Mouse (Mus musculus) MEL (cell line): ENCODE data around the gene Atpaf1. TPM values are rescaled to one million over a fixed set of nuclear protein-coding genes. Genes with fewer than 3 reads are reported as not detected.

Source experiments
- DNase-seq: peaks from one replicate; pipeline ENCODE4 v3.0.0; 2011; ENCODE audit warnings: low read depth, low spot score
- H3K27ac ChIP-seq: 2 replicates; pipeline ENCODE4 v1.5.1; 2012; ENCODE audit warnings: low read depth, mild to moderate bottlenecking, control low read depth, low read length, moderate library complexity; ENCODE audit not compliant: control insufficient read depth
- H3K27me3 ChIP-seq, 2 experiments: fragments of 150-350 bp in 1 of 2; sonication (generic) in 1 of 2; 2 replicates each; pipeline ENCODE4 v1.6.1; 2012; ENCODE audit warnings: low read length in 2 of 2, mild to moderate bottlenecking in 2 of 2, improper control_type of control experiment in 1 of 2, moderate library complexity in 1 of 2; ENCODE audit not compliant: insufficient read depth in 2 of 2, control insufficient read depth in 1 of 2
- H3K36me3 ChIP-seq, 2 experiments: 2 replicates each; pipeline ENCODE4 v1.6.1; 2012 to 2014; ENCODE audit warnings: low read length in 2 of 2, improper control_type of control experiment in 1 of 2, inconsistent platforms in 1 of 2, mild to moderate bottlenecking in 1 of 2; ENCODE audit not compliant: insufficient read depth in 2 of 2, control insufficient read depth in 1 of 2
- H3K4me1 ChIP-seq, 2 experiments: fragments of 150-350 bp in 1 of 2; sonication (generic) in 1 of 2; 2 replicates each; pipeline ENCODE4 v1.6.1; 2012; ENCODE audit warnings: low read length in 2 of 2, improper control_type of control experiment in 1 of 2, mild to moderate bottlenecking in 1 of 2; ENCODE audit not compliant: insufficient read depth in 2 of 2, control insufficient read depth in 1 of 2
- H3K4me3 ChIP-seq, 2 experiments: fragments of 150-350 bp in 1 of 2; sonication (generic) in 1 of 2; 2 replicates each; pipeline ENCODE4 v1.5.1; 2012; ENCODE audit warnings: low read depth in 2 of 2, low read length in 2 of 2, mild to moderate bottlenecking in 2 of 2, moderate library complexity in 2 of 2, control low read depth in 1 of 2, improper control_type of control experiment in 1 of 2; ENCODE audit not compliant: control insufficient read depth in 1 of 2, insufficient read depth in 1 of 2
- H3K79me2 ChIP-seq: 2 replicates; pipeline ENCODE4 v1.6.1; 2012; ENCODE audit warnings: mild to moderate bottlenecking, low read length, moderate library complexity; ENCODE audit not compliant: control insufficient read depth, poor library complexity, insufficient read depth
- H3K9ac ChIP-seq: 2 replicates; pipeline ENCODE4 v1.6.1; 2012; ENCODE audit warnings: low read depth, mild to moderate bottlenecking, control low read depth, low read length, moderate library complexity; ENCODE audit not compliant: control insufficient read depth, poor library complexity, severe bottlenecking
- H3K9me3 ChIP-seq: fragments of 150-350 bp; sonication (generic); replicated peaks from 2 replicates; pipeline ENCODE4 v1.6.1; 2012; ENCODE audit warnings: mild to moderate bottlenecking, low read length, improper control_type of control experiment, moderate library complexity; ENCODE audit not compliant: insufficient read depth
- BHLHE40 ChIP-seq: IDR thresholded peaks from 2 replicates; pipeline ENCODE4 v1.6.1; 2012; ENCODE audit warnings: low read depth, mild to moderate bottlenecking, inconsistent platforms, low read length, improper control_type of control experiment, borderline replicate concordance
- CHD1 ChIP-seq: IDR thresholded peaks from 2 replicates; pipeline ENCODE4 v1.6.1; 2012; ENCODE audit warnings: low read depth, mild to moderate bottlenecking, inconsistent platforms, low read length, improper control_type of control experiment
- CHD2 ChIP-seq: IDR thresholded peaks from 2 replicates; pipeline ENCODE4 v1.6.1; 2011; ENCODE audit warnings: low read length, improper control_type of control experiment
- CTCF ChIP-seq, 3 experiments: IDR thresholded peaks in 2 of 3; conservative IDR thresholded peaks in 1 of 3; 2 replicates each; pipeline ENCODE4 v1.5.1; 2011 to 2012; ENCODE audit warnings: low read length in 3 of 3, low read depth in 2 of 3, mild to moderate bottlenecking in 2 of 3, improper control_type of control experiment in 1 of 3, inconsistent platforms in 1 of 3, mixed read lengths in 1 of 3, moderate library complexity in 1 of 3; ENCODE audit not compliant: control insufficient read depth in 1 of 3, insufficient read depth in 1 of 3, poor library complexity in 1 of 3, severe bottlenecking in 1 of 3
- E2F4 ChIP-seq: IDR thresholded peaks from 2 replicates; pipeline ENCODE4 v1.6.1; 2011; ENCODE audit warnings: low read depth, low read length, improper control_type of control experiment, borderline replicate concordance
- ETS1 ChIP-seq: IDR thresholded peaks from 2 replicates; pipeline ENCODE4 v1.6.1; 2012; ENCODE audit warnings: low read depth, mild to moderate bottlenecking, inconsistent platforms, low read length, improper control_type of control experiment, moderate library complexity
- GABPA ChIP-seq: IDR thresholded peaks from 2 replicates; pipeline ENCODE4 v1.6.1; 2012; ENCODE audit warnings: low read depth, mild to moderate bottlenecking, inconsistent platforms, low read length, improper control_type of control experiment, moderate library complexity
- GATA1 ChIP-seq: IDR thresholded peaks from 2 replicates; pipeline ENCODE4 v1.6.1; 2011; ENCODE audit warnings: low read depth, low read length, improper control_type of control experiment
- JUND ChIP-seq: IDR thresholded peaks from 2 replicates; pipeline ENCODE4 v1.6.1; 2011; ENCODE audit warnings: low read depth, mild to moderate bottlenecking, improper control_type of control experiment, low read length
- KAT2A ChIP-seq: conservative IDR thresholded peaks from 2 replicates; pipeline ENCODE4 v1.6.1; 2012; ENCODE audit warnings: low read depth, low read length, improper control_type of control experiment, inconsistent platforms
- MAX ChIP-seq: IDR thresholded peaks from 2 replicates; pipeline ENCODE4 v1.6.1; 2011; ENCODE audit warnings: low read length, improper control_type of control experiment
- MAZ ChIP-seq: IDR thresholded peaks from 2 replicates; pipeline ENCODE4 v1.6.1; 2012; ENCODE audit warnings: low read depth, mild to moderate bottlenecking, inconsistent platforms, low read length, improper control_type of control experiment
- MEF2A ChIP-seq: IDR thresholded peaks from 2 replicates; pipeline ENCODE4 v1.6.1; 2014; ENCODE audit warnings: low read depth, mild to moderate bottlenecking, inconsistent platforms, low read length, improper control_type of control experiment; ENCODE audit not compliant: poor library complexity, insufficient replicate concordance, severe bottlenecking; ENCODE audit errors: extremely low read depth
- MYB ChIP-seq: IDR thresholded peaks from 2 replicates; pipeline ENCODE4 v1.6.1; 2011; ENCODE audit warnings: mild to moderate bottlenecking, low read depth, low read length, improper control_type of control experiment
- MYC ChIP-seq: IDR thresholded peaks from 2 replicates; pipeline ENCODE4 v1.6.1; 2011; ENCODE audit warnings: low read depth, mild to moderate bottlenecking, low read length, improper control_type of control experiment, moderate library complexity
- NELFE ChIP-seq: IDR thresholded peaks from 2 replicates; pipeline ENCODE4 v1.6.1; 2011; ENCODE audit warnings: low read depth, low read length, improper control_type of control experiment
- NRF1 ChIP-seq: IDR thresholded peaks from 2 replicates; pipeline ENCODE4 v1.6.1; 2014; ENCODE audit warnings: low read depth, mild to moderate bottlenecking, inconsistent platforms, low read length, improper control_type of control experiment, moderate library complexity; ENCODE audit not compliant: poor library complexity, insufficient read depth, severe bottlenecking
- POLR2AphosphoS2 ChIP-seq: IDR thresholded peaks from 2 replicates; pipeline ENCODE4 v1.6.1; 2011; ENCODE audit warnings: low read length, improper control_type of control experiment
- POLR2AphosphoS5 ChIP-seq: IDR thresholded peaks from 2 replicates; pipeline ENCODE4 v1.6.1; 2012; ENCODE audit warnings: low read depth, borderline replicate concordance, mild to moderate bottlenecking, inconsistent platforms, low read length, moderate library complexity, mixed read lengths
- RAD21 ChIP-seq: IDR thresholded peaks from 2 replicates; pipeline ENCODE4 v1.6.1; 2011; ENCODE audit warnings: mild to moderate bottlenecking, low read depth, low read length, improper control_type of control experiment
- RCOR1 ChIP-seq: IDR thresholded peaks from 2 replicates; pipeline ENCODE4 v1.6.1; 2012; ENCODE audit warnings: low read depth, mild to moderate bottlenecking, inconsistent platforms, low read length, improper control_type of control experiment
- SMC3 ChIP-seq: IDR thresholded peaks from 2 replicates; pipeline ENCODE4 v1.6.1; 2011; ENCODE audit warnings: low read depth, low read length, improper control_type of control experiment
- TAL1 ChIP-seq: IDR thresholded peaks from 2 replicates; pipeline ENCODE4 v1.6.1; 2012; ENCODE audit warnings: mild to moderate bottlenecking, inconsistent platforms, low read length, moderate library complexity, mixed read lengths
- TBP ChIP-seq: IDR thresholded peaks from 2 replicates; pipeline ENCODE4 v1.8.0; 2011; ENCODE audit warnings: low read depth, low read length, improper control_type of control experiment
- USF1 ChIP-seq: IDR thresholded peaks from 2 replicates; pipeline ENCODE4 v1.6.1; 2014; ENCODE audit warnings: low read depth, mild to moderate bottlenecking, inconsistent platforms, low read length, improper control_type of control experiment, moderate library complexity
- USF2 ChIP-seq, 2 experiments: IDR thresholded peaks; 2 replicates each; pipeline ENCODE4 v1.6.1; 2011 to 2012; ENCODE audit warnings: improper control_type of control experiment in 2 of 2, low read length in 2 of 2, borderline replicate concordance in 1 of 2, inconsistent platforms in 1 of 2, low read depth in 1 of 2, mild to moderate bottlenecking in 1 of 2; ENCODE audit not compliant: insufficient read depth in 1 of 2
- ZC3H11A ChIP-seq: IDR thresholded peaks from 2 replicates; pipeline ENCODE4 v1.6.1; 2012; ENCODE audit warnings: low read depth, mild to moderate bottlenecking, inconsistent platforms, low read length, improper control_type of control experiment
- ZKSCAN1 ChIP-seq: IDR thresholded peaks from 2 replicates; pipeline ENCODE4 v1.6.1; 2012; ENCODE audit warnings: low read depth, mild to moderate bottlenecking, inconsistent platforms, low read length, improper control_type of control experiment, moderate library complexity
- ZNF384 ChIP-seq: IDR thresholded peaks from 2 replicates; pipeline ENCODE4 v1.6.1; 2012; ENCODE audit warnings: low read depth, mild to moderate bottlenecking, inconsistent platforms, low read length, improper control_type of control experiment
- polyA plus RNA-seq, 2 experiments: library from polyadenylated mRNA; stranded (reverse) in 1 of 2; unstranded in 1 of 2; fragments of >175 nt in 1 of 2; fragments of >200 nt in 1 of 2; gene quantifications; 2 replicates each; pipeline versions ENCODE4 v1.2.1 to v1.2.4; 2012; ENCODE audit warnings: low replicate concordance in 2 of 2, low read depth in 1 of 2; ENCODE audit not compliant: insufficient read length in 2 of 2, insufficient read depth in 1 of 2, missing spikeins in 1 of 2
- total RNA-seq: library from RNA; depleted of rRNA; stranded (reverse); fragments of 300-350 nt; gene quantifications from 2 replicates; pipeline ENCODE4 v1.2.3, GENCODE M21; 2012

Atpaf1 gene
- total and polyA plus RNA-seq, 3 experiments = 23.4 to 24.5 TPM; not detected in 1

DNA sequence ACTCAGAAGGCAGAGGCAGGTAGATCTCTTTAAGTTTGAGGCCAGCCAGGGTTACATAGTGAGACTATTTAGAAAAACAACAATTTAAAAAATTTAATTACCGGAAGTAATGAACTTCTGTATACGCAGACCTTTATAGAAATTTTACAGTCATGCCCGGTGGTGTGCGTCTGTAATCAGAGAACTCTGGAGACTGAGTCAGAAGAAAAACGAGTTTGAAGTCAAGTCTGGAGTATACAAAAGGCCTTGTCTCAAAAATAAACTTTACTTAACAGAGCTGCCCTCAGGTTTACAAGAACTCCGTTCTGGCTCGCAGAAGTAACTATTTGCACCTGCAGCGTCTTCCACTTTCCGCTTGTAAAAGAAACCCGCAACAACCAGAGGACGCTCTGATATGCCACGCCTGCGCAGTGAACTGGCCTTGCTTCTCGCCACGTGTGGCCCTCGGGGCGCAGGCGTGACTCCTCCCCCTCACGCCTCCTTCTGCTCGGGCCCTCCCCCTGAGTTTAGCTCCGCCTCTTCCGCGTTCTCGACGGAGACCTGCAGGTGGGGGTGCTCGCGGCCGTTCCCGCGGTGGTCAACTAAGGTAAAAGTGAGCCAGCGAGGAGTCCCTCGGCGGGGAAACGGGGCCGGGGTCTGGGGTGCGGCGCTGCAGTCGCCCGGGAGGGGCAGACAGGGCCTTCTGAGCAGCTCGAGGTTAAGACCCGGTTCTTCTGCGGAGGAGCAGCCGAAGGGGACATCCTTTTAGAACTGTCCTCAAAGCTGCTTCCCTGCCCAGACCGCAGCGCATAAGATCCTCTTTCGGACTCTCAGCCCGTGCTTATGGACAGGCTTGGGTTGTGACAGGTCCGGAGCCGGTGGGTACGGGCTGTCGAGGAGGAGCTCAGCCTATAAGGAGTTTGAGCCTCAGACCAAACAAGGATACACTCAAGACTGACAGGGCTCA lies 54.4 kb downstream of the Atpaf1 start, which contains the start of gene Mknk1 (continued):
- no peak for TF ChIP-seq MEF2A
- TF ChIP-seq SMC3 = no peak
- TF ChIP-seq GATA1 = no peak
- no peak for TF ChIP-seq JUND
- TF ChIP-seq KAT2A = no peak
- TF ChIP-seq BHLHE40 = no peak
- TF ChIP-seq TAL1 = no peak
- peak; percentile 45; the same call in 1 of the 2 replicates for TF ChIP-seq MAZ
- no peak for TF ChIP-seq RCOR1
- TF ChIP-seq GABPA = no peak
- no peak for TF ChIP-seq MYB
- TF ChIP-seq MAX = peak; percentile 94
- TF ChIP-seq CHD2 = no peak
- TF ChIP-seq NELFE = peak; percentile 87
- TF ChIP-seq ETS1 = peak; percentile 18; the same call in 1 of the 2 replicates
- no peak for TF ChIP-seq RAD21
- TF ChIP-seq POLR2AphosphoS2 = peak; percentile 71; the same call in 1 of the 2 replicates
- peak; percentile 83 for TF ChIP-seq MYC
- TF ChIP-seq CHD1 = no peak
- TF ChIP-seq, all 39 proteins: peak for 17

GRCm38 (mm10) chr4:115839956-115840355 lies 55.3 kb downstream of the Atpaf1 start:
- DNase-seq = no peak
- Histone ChIP-seq H3K4me3 (peak overlapping the region; percentile 69 to 77), H3K36me3 (peaks cover 0 to 13% of the 10 kb centered on the region in 2 experiments; a peak in 2 of 4 replicates), H3K9me3 (no peaks in the 10 kb centered on the region), H3K27me3 (no peaks in the 10 kb centered on the region), H3K9ac (peak overlapping the region; percentile 68), H3K79me2 (peaks cover 16% of the 10 kb centered on the region), H3K27ac (no peak overlapping the region), H3K4me1 (peaks cover 5 to 24% of the 10 kb centered on the region in 2 experiments; a peak in 3 of 4 replicates)
- TF ChIP-seq MYB (no peak), ZKSCAN1 (no peak), CTCF (IDR thresholded peaks at IDR 0.05 in 2 of 3, conservative IDR thresholded peaks at IDR 0.05 in 1 of 3; ENCODE audit: control insufficient read depth in 1 of 3, insufficient read depth in 1 of 3, low read depth in 2 of 3, low read length in 3 of 3, poor library complexity in 1 of 3, severe bottlenecking in 1 of 3) (no peak), POLR2AphosphoS5 (no peak), GABPA (no peak), MAZ (no peak), USF1 (no peak), SMC3 (no peak), TBP (no peak), ZNF384 (no peak), USF2 (IDR thresholded peaks at IDR 0.05; ENCODE audit: borderline replicate concordance in 1 of 2, insufficient read depth in 1 of 2, low read depth in 1 of 2, low read length in 2 of 2) (no peak), CHD2 (no peak), ZC3H11A (no peak), TAL1 (no peak), NRF1 (no peak), RAD21 (no peak), E2F4 (no peak)
